In genomic region chr8:84844397-84845070, GRCm38 (mm10) we compare ENCODE assay signal across 8 mouse cellular contexts. TPM values are rescaled to one million over a fixed set of nuclear protein-coding genes. Genes with fewer than 3 reads are reported as not detected.
DNase-seq lines count a peak whose midpoint lies in the region; ATAC-seq and TF ChIP-seq lines count a peak whose summit lies in the region.

No protein-coding gene starts in this region.

- intact Hi-C loops in left cerebral cortex, adult 2 months (cut with DNase I): no loop called here
- intact Hi-C loops in left cerebral cortex, postnatal 25 days (cut with DNase I): no loop called here

- peak overlapping the region; percentile 97 for H3K9ac ChIP-seq in embryonic facial prominence, embryonic 13.5 days
- H3K9ac ChIP-seq in intestine, embryonic 16.5 days (ENCODE audit: low read depth, low read length): peak overlapping the region; percentile 62
- peak overlapping the region; percentile 85 for H3K9ac ChIP-seq in neural tube, embryonic 12.5 days

- peak overlapping the region; percentile 84 for H3K4me2 ChIP-seq in embryonic facial prominence, embryonic 13.5 days
- peak overlapping the region; percentile 77 for H3K4me2 ChIP-seq in intestine, embryonic 16.5 days (ENCODE audit: low read depth, low read length)
- peak overlapping the region; percentile 86 for H3K4me2 ChIP-seq in neural tube, embryonic 12.5 days (replicated peaks)

- 82% methylated on average over 9 of the region's 9 CpGs for WGBS in embryonic facial prominence, embryonic 13.5 days
- WGBS in intestine, embryonic 16.5 days: 78% methylated on average over 9 of the region's 9 CpGs
- 88% methylated on average over 9 of the region's 9 CpGs for WGBS in neural tube, embryonic 12.5 days

- H3K27me3 ChIP-seq in embryonic facial prominence, embryonic 13.5 days: no peaks in the 10 kb centered on the region
- H3K27me3 ChIP-seq in intestine, embryonic 16.5 days (replicated peaks; ENCODE audit: control insufficient read depth, insufficient read depth, low read length): no peaks in the 10 kb centered on the region
- no peaks in the 10 kb centered on the region for H3K27me3 ChIP-seq in neural tube, embryonic 12.5 days (replicated peaks)

- no peak for ATAC-seq in embryonic facial prominence, embryonic 13.5 days (ENCODE audit: insufficient number of reproducible peaks, insufficient read depth, low FRiP score, low TSS enrichment, low read depth)
- no peak for ATAC-seq in intestine, embryonic 16.5 days
- ATAC-seq in neural tube, embryonic 12.5 days (ENCODE audit: low FRiP score, low read depth): no peak

- TF ChIP-seq CTCF in left cerebral cortex, adult 2 months (IDR thresholded peaks at IDR 0.05): no peak

- no peak overlapping the region; the same call in 1 of the 2 replicates for H3K27ac ChIP-seq in left cerebral cortex, adult 2 months
- H3K27ac ChIP-seq in embryonic facial prominence, embryonic 13.5 days: peak overlapping the region; percentile 39; the same call in 1 of the 2 replicates
- H3K27ac ChIP-seq in intestine, embryonic 16.5 days (ENCODE audit: low read length): 0 out of 2 replicates have a peak overlapping the region, but pooled peaks have one; percentile 16
- H3K27ac ChIP-seq in neural tube, embryonic 12.5 days: no peak overlapping the region

- DNase-seq in left cerebral cortex, adult 2 months (ENCODE audit: extremely low spot score in 1 of 2, low spot score in 2 of 2): no peak
- no peak for DNase-seq in left cerebral cortex, postnatal 25 days (ENCODE audit: low spot score in 2 of 2)
- DNase-seq in right cerebral cortex, postnatal 4 days: no peak
- no peak for DNase-seq in cerebellum, adult 9-10 months
- DNase-seq in lung, postnatal 36 days: no peak

- H3K4me1 ChIP-seq in embryonic facial prominence, embryonic 13.5 days: peaks cover 45% of the 10 kb centered on the region
- H3K4me1 ChIP-seq in intestine, embryonic 16.5 days (ENCODE audit: control insufficient read depth, insufficient read depth, low read length): peaks cover 35% of the 10 kb centered on the region
- peaks cover 35% of the 10 kb centered on the region for H3K4me1 ChIP-seq in neural tube, embryonic 12.5 days

- peaks cover 46% of the 10 kb centered on the region for H3K36me3 ChIP-seq in embryonic facial prominence, embryonic 13.5 days
- H3K36me3 ChIP-seq in intestine, embryonic 16.5 days (ENCODE audit: control insufficient read depth, insufficient read depth, low read length): peaks cover 32% of the 10 kb centered on the region
- peaks cover 40% of the 10 kb centered on the region for H3K36me3 ChIP-seq in neural tube, embryonic 12.5 days

- peak overlapping the region; percentile 100 for H3K4me3 ChIP-seq in left cerebral cortex, adult 2 months
- peak overlapping the region; percentile 97 for H3K4me3 ChIP-seq in embryonic facial prominence, embryonic 13.5 days
- peak overlapping the region; percentile 94 for H3K4me3 ChIP-seq in intestine, embryonic 16.5 days (ENCODE audit: low read length)
- H3K4me3 ChIP-seq in neural tube, embryonic 12.5 days: peak overlapping the region; percentile 94

- no peaks in the 10 kb centered on the region for H3K9me3 ChIP-seq in embryonic facial prominence, embryonic 13.5 days
- no peaks in the 10 kb centered on the region for H3K9me3 ChIP-seq in intestine, embryonic 16.5 days (ENCODE audit: control insufficient read depth, low read length)
- H3K9me3 ChIP-seq in neural tube, embryonic 12.5 days: no peaks in the 10 kb centered on the region

RNA-seq across cellular contexts. Expression of gene Calr, which starts 2.2 kb away (rescaled TPM):
- total RNA-seq in left cerebral cortex, adult 2 months (2021): 100 to 1,000 TPM; 459 to 496 TPM
- 100 to 1,000 TPM; 562 to 564 TPM for total RNA-seq in left cerebral cortex, postnatal 25 days (2021)
- 959 and 1,012 TPM in 2 replicates for polyA plus RNA-seq in embryonic facial prominence, embryonic 13.5 days (2015; fragmentation: Nextera tagmentation; extraction: Ambion mirVana)
- polyA plus RNA-seq in intestine, embryonic 16.5 days (2015; fragmentation: Nextera tagmentation; extraction: Ambion mirVana): 1,204 and 1,241 TPM in 2 replicates
- 753 and 769 TPM in 2 replicates for polyA plus RNA-seq in neural tube, embryonic 12.5 days (2016; fragmentation: Nextera tagmentation; extraction: Ambion mirVana)

RNA-seq across cellular contexts. Expression of gene Rad23a, which starts 4.1 kb away (rescaled TPM):
- total RNA-seq in left cerebral cortex, adult 2 months (2021): 10 to 100 TPM; 77.7 to 77.8 TPM
- total RNA-seq in left cerebral cortex, postnatal 25 days (2021): 10 to 100 TPM; 67.8 to 73.7 TPM
- polyA plus RNA-seq in embryonic facial prominence, embryonic 13.5 days (2015; fragmentation: Nextera tagmentation; extraction: Ambion mirVana): 97.1 and 100 TPM in 2 replicates
- polyA plus RNA-seq in intestine, embryonic 16.5 days (2015; fragmentation: Nextera tagmentation; extraction: Ambion mirVana): 109 and 115 TPM in 2 replicates
- 89.7 and 94.8 TPM in 2 replicates for polyA plus RNA-seq in neural tube, embryonic 12.5 days (2016; fragmentation: Nextera tagmentation; extraction: Ambion mirVana)

RNA-seq across cellular contexts. Expression of gene Farsa, which starts 12.3 kb away (rescaled TPM):
- 10 to 100 TPM; 49.8 to 50.1 TPM for total RNA-seq in left cerebral cortex, adult 2 months (2021)
- total RNA-seq in left cerebral cortex, postnatal 25 days (2021): 10 to 100 TPM; 42.5 to 46.0 TPM
- polyA plus RNA-seq in embryonic facial prominence, embryonic 13.5 days (2015; fragmentation: Nextera tagmentation; extraction: Ambion mirVana): 105 and 108 TPM in 2 replicates
- polyA plus RNA-seq in intestine, embryonic 16.5 days (2015; fragmentation: Nextera tagmentation; extraction: Ambion mirVana): 86.0 and 91.7 TPM in 2 replicates
- polyA plus RNA-seq in neural tube, embryonic 12.5 days (2016; fragmentation: Nextera tagmentation; extraction: Ambion mirVana): 108 and 110 TPM in 2 replicates

RNA-seq across cellular contexts. Expression of gene Gadd45gip1, which starts 13.2 kb away (rescaled TPM):
- 10 to 100 TPM; 23.9 to 25.8 TPM for total RNA-seq in left cerebral cortex, adult 2 months (2021)
- 10 to 100 TPM; 23.4 to 24.7 TPM for total RNA-seq in left cerebral cortex, postnatal 25 days (2021)
- polyA plus RNA-seq in embryonic facial prominence, embryonic 13.5 days (2015; fragmentation: Nextera tagmentation; extraction: Ambion mirVana): 45.6 and 48.2 TPM in 2 replicates
- polyA plus RNA-seq in intestine, embryonic 16.5 days (2015; fragmentation: Nextera tagmentation; extraction: Ambion mirVana): 61.8 and 63.4 TPM in 2 replicates
- polyA plus RNA-seq in neural tube, embryonic 12.5 days (2016; fragmentation: Nextera tagmentation; extraction: Ambion mirVana): 39.7 and 40.1 TPM in 2 replicates

RNA-seq across cellular contexts. Expression of gene Dand5, which starts 21.9 kb away (rescaled TPM):
- total RNA-seq in left cerebral cortex, adult 2 months (2021): 10 to 100 TPM in 1 of 2 experiments, 1 to 10 TPM in 1; 9.7 to 11.1 TPM
- 1 to 10 TPM; 8.3 to 9.5 TPM for total RNA-seq in left cerebral cortex, postnatal 25 days (2021)
- polyA plus RNA-seq in embryonic facial prominence, embryonic 13.5 days (2015; fragmentation: Nextera tagmentation; extraction: Ambion mirVana): 7.0 TPM in 2 replicates
- 4.2 and 4.4 TPM in 2 replicates for polyA plus RNA-seq in intestine, embryonic 16.5 days (2015; fragmentation: Nextera tagmentation; extraction: Ambion mirVana)
- 6.5 and 8.3 TPM in 2 replicates for polyA plus RNA-seq in neural tube, embryonic 12.5 days (2016; fragmentation: Nextera tagmentation; extraction: Ambion mirVana)

Comparison
In these comparisons a context has a peak if more than half of its experiments do, and no peak if none do; other contexts are left out.
1. H3K27ac ChIP-seq: peak in embryonic facial prominence, embryonic 13.5 days (single experiment) and intestine, embryonic 16.5 days (single experiment); none in left cerebral cortex, adult 2 months (single experiment) and neural tube, embryonic 12.5 days (single experiment).
2. Peak in every context shown above with its lines, with median percentiles within 50 percentile points of each other: H3K4me3 ChIP-seq, H3K4me2 ChIP-seq and H3K9ac ChIP-seq.